ENCODE assay signal across 21 mouse cellular contexts in the genomic region with DNA sequence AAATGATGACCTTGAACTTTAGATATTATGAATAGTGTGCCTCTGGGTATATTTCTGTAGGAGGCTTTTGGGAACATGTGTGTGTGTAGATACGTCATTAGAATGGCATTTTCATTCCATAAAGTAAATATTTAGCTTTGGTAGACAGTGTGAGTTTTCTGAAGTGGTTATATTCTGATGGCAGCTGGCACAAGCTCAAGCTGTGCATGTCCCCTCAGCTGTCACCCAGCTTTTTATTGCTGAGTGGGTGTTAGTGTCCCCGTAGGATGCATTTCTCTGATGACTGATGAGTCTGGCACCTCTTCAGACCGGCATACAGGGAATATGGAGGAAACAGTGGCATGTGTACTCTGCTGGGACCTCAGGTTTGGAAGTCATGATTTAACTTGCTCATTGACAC.
A peak's percentile ranks its signal among the peaks of the same experiment; 100 is the strongest.
DNase-seq lines count a peak whose midpoint lies in the region; ATAC-seq lines count a peak whose summit lies in the region.
"Had no signal": no experiment of that assay in that cellular context is flagged by ENCODE, and none has a peak within 500 bp of the region (broad histone marks: within the 10 kb centered on the region; RNA-seq: fewer than 3 reads in every experiment).

No protein-coding gene starts in this region.

- H3K27ac ChIP-seq in lung, embryonic 16.5 days (ENCODE audit: low read length), result no peak overlapping the region
- H3K27ac ChIP-seq: embryonic facial prominence, embryonic 13.5 days; forebrain, embryonic 10.5 days; heart, adult 2 months; hindbrain, embryonic 12.5 days; hindbrain, embryonic 15.5 days had no signal

- peak; percentile 84 for ATAC-seq in lung, embryonic 16.5 days (ENCODE audit: low read depth)
- ATAC-seq: CD4-positive, CD25-positive, alpha-beta regulatory T cell, adult 4 months; forebrain, embryonic 14.5 days had no signal

- 24% methylated on average over 3 of the region's 3 CpGs for WGBS in lung, embryonic 16.5 days

- no peaks in the 10 kb centered on the region for H3K27me3 ChIP-seq in lung, embryonic 16.5 days (ENCODE audit: control insufficient read depth, insufficient read depth, low read depth, low read length)
- H3K27me3 ChIP-seq: embryonic facial prominence, embryonic 13.5 days; hindbrain, embryonic 12.5 days; hindbrain, embryonic 15.5 days had no signal

- H3K4me2 ChIP-seq in lung, embryonic 16.5 days (ENCODE audit: low read depth, low read length), result no peak overlapping the region
- H3K4me2 ChIP-seq: embryonic facial prominence, embryonic 13.5 days; heart, embryonic 11.5 days; hindbrain, embryonic 12.5 days; hindbrain, embryonic 15.5 days had no signal

- H3K36me3 ChIP-seq in lung, embryonic 16.5 days (ENCODE audit: control insufficient read depth, insufficient read depth, low read length), result no peaks in the 10 kb centered on the region
- H3K36me3 ChIP-seq: embryonic facial prominence, embryonic 13.5 days; forebrain, embryonic 10.5 days; hindbrain, embryonic 12.5 days; hindbrain, embryonic 15.5 days had no signal

- H3K9ac ChIP-seq in lung, embryonic 16.5 days (ENCODE audit: low read length), result no peak overlapping the region
- H3K9ac ChIP-seq: embryonic facial prominence, embryonic 13.5 days; hindbrain, embryonic 12.5 days; hindbrain, embryonic 15.5 days had no signal

- H3K4me3 ChIP-seq in lung, embryonic 16.5 days (ENCODE audit: low read length), result no peak overlapping the region
- H3K4me3 ChIP-seq: embryonic facial prominence, embryonic 13.5 days; forebrain, embryonic 10.5 days; heart, adult 2 months; hindbrain, embryonic 12.5 days; hindbrain, embryonic 15.5 days had no signal

- no peaks in the 10 kb centered on the region for H3K9me3 ChIP-seq in lung, embryonic 16.5 days (ENCODE audit: control insufficient read depth, low read length)
- H3K9me3 ChIP-seq: embryonic facial prominence, embryonic 13.5 days; forebrain, embryonic 10.5 days; hindbrain, embryonic 15.5 days had no signal

- DNase-seq in heart, adult 11 months, result peak; percentile 69
- no peak for DNase-seq in heart, adult 8-10 months (ENCODE audit: low spot score)
- DNase-seq in layer of hippocampus, adult 9-11 months, result peak; percentile 30
- no peak for DNase-seq in layer of hippocampus, adult 9-10 months (ENCODE audit: low spot score)
- DNase-seq in lung, postnatal 25 days (ENCODE audit: low spot score), result no peak
- DNase-seq: adrenal gland, adult 2 months; adrenal gland, postnatal 14 days; cerebellum, adult 11 months; cerebellum, adult 2 months; cerebellum, adult 9-11 months; cerebellum, postnatal 25 days; gastrocnemius, postnatal 25 days; heart, adult 2 months had no signal

- no peaks in the 10 kb centered on the region; the same call in 1 of the 2 replicates for H3K4me1 ChIP-seq in lung, embryonic 16.5 days (replicated peaks; ENCODE audit: control insufficient read depth, insufficient read depth, low read length)
- H3K4me1 ChIP-seq: embryonic facial prominence, embryonic 13.5 days; hindbrain, embryonic 12.5 days; hindbrain, embryonic 15.5 days had no signal

Comparison
In these comparisons a context has a peak if more than half of its experiments do, and no peak if none do; other contexts are left out.
1. DNase-seq: peak in heart, adult 11 months (single experiment) and layer of hippocampus, adult 9-11 months (single experiment); none in heart, adult 8-10 months (single experiment), layer of hippocampus, adult 9-10 months (single experiment) and lung, postnatal 25 days (single experiment).